Mouse (Mus musculus) heart, adult 11 months (tissue): ENCODE measurements around the gene Dpep2nb.
"Not testable (repeated sequence)": the region's sequence is repeated elsewhere in the genome, so short reads cannot be mapped to it uniquely, and the experiment has no call there.

ENCODE experiments used
- DNase-seq: peaks from one replicate; pipeline ENCODE4 v3.0.0; 2022

The Dpep2nb gene

DNA sequence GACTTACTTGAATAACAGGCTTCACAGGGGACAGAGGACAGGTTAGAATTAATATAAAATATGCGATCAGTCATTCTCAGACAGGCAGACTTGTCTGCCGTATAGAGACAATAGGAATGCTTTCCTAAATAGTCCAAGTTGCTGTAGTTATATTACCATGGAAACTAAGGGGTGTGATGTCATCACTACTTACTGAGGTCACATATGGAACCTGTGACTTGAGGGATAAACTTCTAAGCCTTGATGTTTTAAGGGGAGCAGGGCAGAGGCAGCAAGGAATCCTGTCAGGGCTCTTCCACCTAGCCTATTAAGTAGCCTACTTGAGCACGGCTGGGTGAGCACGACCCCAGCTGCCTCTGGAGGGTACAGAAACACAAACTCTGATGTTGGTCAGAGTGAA is at the start of gene Dpep2nb:
Gene Dpep2nb, minus strand, starts transcription at position 101 of the 400 bp plus-strand sequence.
- no peak for DNase-seq

DNA sequence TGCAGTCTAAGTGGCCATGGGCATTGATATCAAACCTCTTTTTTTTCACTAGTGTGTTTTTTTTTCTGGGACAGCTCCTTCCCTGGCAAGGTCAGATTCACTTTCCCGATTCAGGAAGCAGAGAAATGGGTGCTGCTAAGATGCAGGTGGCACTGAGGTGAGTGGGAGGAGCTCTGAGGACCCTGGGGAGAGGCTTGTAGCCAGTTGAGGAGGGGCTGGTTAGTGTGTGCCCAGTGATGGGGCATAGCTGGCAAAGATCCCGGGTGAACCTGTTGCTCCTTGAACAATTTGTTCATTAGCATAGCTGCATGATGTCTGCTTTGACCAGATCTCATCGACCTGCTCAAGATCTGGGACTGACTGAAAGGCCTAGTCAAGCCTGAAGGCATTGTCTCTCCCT is 49.3 kb upstream of the Dpep2nb start:
- DNase-seq: peak; percentile 82

DNA sequence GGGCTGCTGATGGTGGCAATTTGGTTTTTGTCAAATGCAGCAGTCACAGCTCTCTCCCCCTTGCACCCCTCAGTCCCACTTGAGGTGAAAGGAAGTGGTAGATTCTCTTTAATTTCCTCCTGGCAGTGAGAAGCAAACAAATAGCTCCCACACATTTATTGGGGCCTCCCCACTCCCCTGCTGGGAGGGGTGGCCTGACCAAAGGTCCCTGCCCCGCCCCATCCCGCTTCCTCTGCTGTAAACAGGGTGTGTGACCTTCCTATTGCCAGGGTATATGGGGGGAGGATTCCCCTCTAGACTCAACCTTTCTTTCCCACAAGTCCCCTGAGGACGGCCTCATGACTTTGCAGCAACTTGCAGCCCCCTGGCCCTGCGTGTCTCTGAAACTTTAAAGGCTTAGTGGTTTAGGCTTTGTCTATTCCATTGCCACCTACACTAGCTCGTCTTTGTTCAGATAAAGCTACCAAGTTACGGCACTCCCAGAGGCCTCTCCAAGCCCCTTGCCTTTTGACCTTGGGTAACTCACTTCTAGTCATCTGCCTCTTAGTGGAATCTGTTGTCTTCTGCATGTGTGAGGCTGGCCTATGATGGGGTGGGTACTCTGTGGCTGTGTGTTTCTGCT is 48.5 kb upstream of the Dpep2nb start:
- peak; percentile 98 for DNase-seq

DNA sequence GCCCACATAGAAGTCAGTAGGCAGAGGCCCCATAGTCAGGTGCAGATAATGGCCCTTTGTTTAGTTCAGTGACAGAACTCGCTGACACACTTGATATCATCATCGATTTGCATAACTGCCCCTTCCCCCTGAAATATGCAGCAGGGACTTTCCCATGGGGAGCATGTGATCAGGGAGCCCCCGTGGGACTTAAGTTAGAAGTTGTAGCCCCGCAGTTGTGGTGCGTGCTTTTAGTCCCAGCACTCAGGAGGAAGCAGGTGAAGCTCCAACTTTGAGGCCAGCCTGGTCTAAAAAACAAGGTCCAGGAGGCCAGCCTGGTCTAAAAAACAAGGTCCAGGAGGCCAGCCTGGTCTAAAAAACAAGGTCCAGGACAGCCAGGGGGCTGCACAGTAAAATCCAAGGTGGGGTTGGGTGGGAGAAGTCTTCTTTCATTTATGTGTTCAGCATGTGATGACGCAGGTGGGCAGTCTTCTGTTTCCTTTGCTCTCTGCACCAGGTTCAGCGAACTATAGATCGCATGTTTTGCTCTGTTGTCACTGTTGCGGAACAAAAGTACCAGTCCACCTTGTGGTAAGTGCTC is 46.8 kb upstream of the Dpep2nb start:
- DNase-seq: no peak

DNA sequence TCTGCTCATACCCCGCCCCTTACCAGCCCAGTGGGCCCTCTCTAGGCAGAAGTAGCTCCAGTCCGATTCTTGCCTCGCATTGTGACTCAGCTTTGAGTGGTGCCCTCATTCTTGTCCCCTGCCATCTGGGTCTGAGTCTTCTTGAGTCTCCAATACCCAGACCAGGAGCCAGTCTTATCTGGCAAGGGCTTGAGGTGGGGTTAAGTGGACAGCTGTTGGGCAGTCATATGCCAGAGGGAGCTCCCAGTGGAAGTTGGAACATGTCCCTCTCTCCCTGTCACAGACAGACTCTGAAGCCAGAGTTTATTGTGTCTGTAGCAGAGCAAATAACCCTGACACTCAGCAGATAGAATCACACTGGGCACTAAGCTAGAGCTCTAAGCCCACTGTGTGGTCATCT is 45.3 kb upstream of the Dpep2nb start:
- DNase-seq: no peak

DNA sequence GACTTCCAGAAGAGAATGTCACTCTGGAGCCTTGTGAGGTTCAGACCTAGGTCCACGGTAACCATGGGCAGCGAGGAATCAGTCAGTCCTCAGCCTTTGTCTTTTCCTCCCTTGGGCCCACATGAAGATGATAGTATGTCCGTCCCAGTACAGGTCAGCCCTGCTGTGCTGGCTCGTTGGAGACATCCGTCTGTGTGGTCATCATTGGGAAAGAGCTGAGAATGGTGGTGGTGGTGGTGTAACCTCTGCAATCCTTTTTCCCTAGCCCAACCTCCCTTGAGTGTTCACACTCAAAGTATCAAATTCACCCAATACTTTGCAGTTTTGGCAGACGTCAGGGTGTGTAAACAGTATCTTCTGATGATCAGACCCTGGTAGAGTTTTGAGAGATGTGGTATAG is 44.1 kb upstream of the Dpep2nb start:
- no peak for DNase-seq

DNA sequence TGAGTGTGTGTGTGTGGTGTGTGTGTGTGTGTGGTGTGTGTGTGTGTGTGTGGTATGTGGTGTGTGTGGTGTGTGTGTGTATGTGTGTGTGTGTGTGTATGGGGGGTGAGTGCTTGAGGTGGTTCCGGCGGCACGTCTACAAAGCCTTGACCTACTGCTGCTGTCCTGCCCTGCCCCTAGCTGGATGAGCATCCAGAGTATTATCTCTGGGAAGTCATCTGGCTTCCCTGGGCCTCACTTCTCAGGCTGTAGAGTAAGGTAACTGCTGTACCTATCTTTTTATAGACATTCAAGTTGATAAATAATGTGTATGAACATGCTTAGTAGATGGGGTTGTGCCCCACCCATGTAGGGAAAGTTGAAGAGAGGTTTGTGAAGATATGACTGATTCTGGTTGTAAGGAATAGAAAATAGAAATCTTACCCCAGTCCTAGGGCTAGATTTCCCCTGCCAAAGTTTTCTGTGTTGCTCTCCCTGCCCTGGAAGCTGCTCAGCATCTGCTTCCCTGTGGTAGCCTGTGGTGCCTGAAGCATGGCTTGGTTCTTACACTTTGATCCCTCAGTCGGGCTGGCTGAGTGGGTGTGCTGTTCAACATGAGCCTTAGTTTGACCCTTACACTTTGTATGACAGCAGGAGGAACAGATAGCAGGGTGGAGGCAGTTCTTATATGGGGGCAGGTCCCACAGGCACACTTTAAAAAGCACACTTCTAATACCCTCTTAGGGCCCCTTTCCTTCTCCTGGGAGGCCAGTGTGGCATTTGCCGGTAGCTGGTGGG is 42.3 kb upstream of the Dpep2nb start:
- no peak for DNase-seq

DNA sequence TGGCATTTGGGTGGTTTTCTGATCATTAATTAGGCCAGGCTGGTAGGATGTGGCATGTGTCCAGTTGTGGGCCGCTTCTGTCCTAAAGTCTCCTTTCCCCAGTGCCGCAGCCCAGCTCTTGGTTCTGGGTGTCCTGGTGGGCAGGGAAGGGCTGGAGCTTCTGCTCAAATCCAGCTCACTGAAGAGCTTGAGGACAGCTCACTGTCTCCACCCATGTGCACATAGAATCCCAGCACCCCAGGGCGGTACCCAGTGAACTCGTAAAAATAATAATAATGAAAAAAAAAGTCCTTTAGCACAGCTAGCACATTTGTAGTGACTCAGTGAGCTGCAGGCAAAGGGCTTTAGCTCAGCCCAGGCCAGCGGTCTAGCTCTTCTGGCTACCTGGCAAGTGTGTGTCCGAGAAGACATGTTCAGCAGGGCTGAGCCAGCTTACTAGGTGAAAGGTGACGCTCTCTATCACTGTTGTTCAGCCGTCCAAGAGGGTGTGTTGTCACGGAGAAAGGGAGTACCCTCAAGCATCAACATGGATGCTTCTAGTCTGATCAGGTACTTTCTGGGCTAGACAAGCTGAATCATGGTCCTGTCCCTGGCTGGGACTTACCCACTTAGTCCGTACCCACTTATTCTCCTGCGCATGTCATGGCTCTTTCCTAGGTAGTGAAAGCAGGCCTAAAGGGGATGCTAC is 41.2 kb upstream of the Dpep2nb start:
- no peak for DNase-seq

DNA sequence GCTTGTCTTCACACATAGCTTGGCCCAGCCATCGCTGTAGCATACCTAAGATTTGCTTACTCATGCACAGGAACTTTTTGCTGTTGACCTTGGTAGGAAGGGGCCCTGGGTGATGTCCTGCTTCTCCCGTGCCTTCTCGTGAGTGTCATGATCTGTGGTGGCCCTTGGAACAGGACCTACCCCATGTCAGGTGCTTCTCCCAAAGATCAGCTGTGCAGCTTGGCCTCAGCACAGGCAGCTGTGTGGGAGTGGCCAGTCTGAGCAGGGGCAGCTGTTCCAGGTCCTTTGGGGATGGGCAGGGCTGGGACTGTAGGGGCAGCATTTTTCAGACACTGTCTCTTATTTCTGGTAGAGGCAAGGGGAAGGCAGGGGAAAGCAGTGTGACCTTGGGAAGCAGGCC is 38.4 kb upstream of the Dpep2nb start:
- peak; percentile 97 for DNase-seq

DNA sequence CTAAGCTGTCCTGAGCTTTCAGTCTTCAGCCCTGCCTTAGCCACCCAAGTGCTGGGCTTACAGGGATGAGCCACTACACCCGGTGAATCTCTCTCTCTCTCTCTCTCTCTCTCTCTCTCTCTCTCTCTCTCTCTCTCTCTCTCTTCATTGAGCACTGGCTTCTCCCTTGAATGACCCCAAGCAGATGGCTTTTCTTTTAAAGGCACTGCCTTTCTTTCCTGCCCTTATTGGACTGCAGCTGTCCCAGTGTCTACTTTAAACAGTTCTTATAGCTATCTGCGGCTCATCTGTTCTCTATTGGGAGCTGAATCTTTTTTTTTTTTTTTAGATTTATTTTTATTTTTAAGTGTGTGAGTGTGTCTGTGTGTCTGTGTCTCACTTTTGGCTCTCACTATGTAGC is 37.3 kb upstream of the Dpep2nb start:
- no peak for DNase-seq

DNA sequence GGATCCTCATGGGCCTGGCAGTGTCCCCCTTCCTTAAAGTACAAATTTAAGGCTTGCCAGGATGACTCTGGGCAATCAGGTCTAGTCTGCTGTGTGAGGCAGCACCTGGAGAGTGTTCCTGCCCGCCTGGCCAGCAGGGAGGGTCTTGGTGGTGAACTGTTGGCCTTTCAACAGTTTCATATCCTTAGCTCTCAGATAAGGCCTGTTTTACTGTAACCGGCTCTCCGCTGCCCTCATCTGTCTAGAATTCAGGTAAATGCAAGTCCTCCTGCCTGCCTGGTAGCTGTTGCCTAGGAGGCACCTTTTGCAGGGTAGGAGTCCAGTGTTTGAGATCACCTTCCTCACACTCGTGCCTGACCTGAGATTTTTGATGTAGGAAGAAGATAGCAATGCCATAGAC is 34.4 kb upstream of the Dpep2nb start:
- no peak for DNase-seq

DNA sequence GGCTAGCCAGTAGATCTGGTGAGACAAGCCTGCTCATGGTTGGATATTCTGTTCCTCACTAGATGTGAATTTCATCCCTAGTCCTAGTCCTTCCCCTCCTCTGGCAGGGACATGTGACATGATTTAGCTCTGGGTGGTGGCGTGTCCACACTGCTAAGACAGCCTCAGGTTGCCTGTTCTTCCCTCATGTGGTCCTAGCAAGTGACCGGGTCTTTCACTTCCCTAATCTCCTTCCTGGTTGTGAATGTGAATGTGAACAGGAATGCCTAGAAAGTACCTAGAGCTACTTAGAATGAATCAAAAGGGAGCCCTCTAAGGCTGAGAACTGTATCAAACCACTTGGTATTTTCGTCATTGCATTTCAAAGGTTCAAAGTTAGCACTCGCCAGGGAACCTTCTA is 33.8 kb upstream of the Dpep2nb start:
- no peak for DNase-seq

DNA sequence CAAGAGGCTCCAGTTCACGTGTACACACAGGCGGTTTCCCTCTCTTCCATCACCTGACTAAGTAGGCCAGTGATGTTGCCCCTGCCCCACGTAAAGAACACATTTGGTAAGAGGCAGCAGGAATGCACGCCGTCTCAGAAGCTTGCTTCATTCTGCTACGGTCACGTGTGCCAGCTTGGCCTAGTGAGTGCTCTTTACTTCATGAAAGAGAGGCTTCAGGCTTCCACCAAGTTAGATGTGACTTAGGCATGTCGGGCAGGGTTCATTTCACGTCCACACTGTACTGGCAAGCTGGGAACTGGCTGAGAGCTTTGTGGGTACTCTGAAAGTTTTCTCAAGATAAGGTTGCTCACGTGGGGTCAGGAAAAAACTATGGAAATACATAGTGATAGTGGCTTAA is 32.9 kb upstream of the Dpep2nb start:
- DNase-seq: no peak

DNA sequence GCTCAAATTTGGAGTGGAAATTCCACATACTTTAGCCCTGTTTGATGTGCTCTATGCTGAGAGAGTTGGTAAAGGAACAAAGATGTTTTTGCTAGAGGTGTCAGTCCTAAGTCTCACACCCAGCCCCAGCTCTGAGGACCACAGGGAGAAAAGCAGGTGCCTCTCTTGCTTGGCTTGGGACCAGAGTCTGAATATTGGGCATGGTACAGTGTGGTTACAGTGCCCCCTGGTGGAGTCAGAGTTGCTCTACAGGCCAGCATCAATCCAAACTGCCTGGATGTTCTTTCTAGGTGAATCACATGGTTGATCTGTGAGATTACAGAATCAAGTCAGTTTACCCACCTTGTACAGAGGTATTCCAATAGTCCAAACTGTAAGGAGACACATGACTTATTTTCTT is 16.7 kb upstream of the Dpep2nb start:
- DNase-seq: peak; percentile 93

DNA sequence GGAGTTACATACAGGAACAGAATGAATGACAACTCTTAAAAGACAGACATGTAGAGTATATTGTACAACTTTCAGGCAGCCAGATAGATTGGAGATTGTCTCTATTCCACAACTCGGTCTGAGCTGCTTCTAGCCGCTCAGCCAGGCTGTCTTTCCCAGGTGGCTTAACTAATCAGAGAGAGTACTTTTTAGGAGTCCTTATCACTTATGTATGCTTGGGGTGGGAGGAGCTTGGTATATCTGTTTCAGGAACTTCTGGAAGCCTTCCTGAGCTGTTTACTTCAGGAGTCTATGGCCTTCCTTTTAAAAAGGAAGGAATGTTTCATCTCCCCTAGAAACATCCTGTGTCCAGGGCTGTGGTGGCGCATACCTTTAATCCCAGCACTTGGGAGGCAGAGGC is 12.3 kb upstream of the Dpep2nb start:
- DNase-seq: no peak

DNA sequence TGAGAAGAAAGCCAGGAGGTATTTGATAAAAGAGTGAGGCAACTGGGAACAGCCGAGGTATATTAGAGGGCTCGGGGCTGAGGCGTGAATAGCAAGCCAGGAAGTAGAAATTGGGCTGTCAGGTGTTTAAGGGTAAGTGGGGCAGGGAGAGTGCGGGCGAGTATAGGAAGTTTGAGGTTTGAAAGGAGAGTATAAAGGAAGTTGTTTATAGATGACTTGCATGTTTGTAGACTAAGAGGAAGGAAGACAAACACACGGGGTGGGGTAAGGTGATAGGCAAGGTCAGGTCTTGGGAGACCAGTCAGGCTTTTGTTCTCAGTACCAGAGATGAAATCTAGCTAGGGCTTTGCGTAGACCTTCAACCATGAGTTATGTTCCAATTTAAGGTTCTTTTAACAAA is 11.4 kb upstream of the Dpep2nb start:
- DNase-seq: no peak

DNA sequence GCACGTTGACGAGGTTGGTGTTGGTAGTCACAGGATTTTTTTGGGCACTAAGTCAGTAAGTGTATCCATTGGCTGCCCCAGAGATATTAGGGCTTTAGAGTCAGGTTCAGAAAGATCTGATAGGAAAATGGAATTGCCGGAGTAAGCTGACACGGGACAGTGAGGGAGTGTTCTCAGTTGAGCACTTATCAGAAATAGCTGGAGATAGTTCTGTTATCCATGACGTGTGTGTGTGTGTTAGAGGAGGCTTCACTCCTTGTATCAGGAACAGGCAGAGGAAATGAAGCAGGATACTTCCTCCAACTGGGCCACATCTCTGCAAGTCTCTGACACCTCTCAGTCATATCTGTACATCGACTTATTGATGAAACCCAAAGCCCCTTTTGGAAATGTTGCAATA is 10.5 kb upstream of the Dpep2nb start:
- DNase-seq: no peak

DNA sequence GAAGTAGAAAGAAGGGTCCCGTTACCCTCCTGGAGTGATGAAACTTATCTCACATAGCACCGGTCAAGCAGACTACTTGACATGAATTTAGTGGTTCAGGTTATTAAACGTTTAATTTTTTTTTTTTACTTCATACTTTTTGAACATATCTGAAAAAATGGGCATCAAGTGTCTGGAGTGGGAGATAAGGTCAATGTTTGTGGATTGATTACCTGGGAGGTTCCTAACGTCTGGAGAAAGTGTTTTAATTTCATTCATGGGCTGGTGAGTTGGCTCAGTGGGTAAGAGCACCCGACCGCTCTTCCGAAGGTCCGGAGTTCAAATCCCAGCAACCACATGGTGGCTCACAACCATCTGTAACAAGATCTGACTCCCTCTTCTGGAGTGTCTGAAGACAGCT is 6.4 kb upstream of the Dpep2nb start:
- DNase-seq: not testable (repeated sequence)

DNA sequence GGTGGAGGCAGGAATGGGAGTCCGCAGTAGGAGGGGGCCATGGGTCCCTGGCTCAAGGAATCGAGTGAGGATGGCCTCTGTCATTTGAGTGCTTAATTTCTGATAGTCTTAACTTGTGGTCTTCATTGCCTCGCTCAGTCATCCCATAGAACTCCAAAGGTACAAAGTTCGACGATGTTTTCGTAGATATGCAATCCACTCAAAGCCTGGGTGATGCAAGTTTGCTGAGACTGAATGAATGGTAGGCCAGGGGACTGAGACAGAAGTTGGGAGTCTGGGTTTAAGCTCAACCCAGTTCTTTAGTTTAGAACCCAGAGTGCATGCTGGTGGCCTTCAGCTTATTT is 5.8 kb upstream of the Dpep2nb start, which contains the start of gene Ddx28:
Gene Ddx28, minus strand, starts transcription at position 240 of the 344 bp plus-strand sequence.
- no peak for DNase-seq

DNA sequence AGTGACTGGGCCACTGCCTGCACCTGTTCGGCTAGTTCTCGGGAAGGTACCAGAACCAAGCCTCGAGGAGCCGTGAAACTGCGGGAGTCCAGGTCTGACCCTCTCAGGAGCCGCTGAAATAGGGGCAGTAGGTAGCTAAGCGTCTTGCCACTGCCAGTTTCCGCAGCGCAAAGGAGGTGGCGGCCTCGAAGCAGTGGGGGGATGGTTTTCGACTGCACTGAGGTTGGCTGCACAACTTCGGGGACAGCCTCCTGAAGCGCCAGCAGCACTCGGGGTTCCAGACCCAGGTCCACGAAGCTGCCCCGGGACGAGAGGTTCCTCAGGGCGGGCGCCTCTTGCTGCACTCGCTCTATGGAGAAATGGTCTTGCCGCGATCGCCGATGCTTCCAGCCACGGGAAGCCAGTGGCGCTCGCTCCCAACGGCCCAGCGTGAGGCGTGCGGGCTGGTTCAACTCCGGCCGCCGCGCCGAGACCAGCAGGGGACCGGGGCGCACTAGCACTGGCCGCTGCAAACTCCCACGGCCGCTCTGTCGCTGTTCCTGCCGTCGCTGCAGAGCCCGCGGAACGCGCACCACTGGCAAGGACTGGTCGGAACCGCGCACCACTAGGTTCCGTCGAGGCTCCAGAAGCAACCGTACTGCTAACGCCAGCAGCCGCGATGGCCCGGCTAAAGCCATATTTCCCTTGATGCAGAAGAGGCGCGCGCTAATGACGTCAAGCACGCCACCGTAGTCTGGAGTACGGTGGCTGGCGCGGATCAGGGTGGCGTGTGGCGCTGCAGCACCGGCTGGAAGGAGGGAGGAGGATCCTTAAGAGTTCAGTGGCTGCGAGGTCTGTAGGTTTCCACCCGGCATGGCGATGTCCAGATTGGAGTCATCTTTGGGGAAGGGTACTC is 5.2 kb upstream of the Dpep2nb start:
- peak; percentile 99 for DNase-seq

DNA sequence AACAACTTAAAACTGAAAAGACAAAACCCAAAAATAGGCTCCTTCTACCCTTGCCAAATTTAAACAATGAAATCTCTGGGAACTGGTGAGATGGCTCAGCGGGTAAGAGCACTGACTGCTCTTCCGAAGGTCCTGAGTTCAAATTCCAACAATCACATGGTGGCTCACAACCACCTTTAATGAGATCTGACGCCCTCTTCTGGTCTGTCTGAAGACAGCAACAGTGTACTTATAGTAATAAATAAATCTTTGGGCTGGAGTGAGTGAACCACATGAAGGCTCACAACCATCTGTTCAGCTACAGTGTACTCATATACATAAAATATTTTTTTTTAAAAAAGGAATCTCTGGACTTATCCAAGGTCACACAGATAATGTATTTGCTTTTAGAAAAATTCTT is 2.1 kb upstream of the Dpep2nb start:
- not testable (repeated sequence) for DNase-seq

DNA sequence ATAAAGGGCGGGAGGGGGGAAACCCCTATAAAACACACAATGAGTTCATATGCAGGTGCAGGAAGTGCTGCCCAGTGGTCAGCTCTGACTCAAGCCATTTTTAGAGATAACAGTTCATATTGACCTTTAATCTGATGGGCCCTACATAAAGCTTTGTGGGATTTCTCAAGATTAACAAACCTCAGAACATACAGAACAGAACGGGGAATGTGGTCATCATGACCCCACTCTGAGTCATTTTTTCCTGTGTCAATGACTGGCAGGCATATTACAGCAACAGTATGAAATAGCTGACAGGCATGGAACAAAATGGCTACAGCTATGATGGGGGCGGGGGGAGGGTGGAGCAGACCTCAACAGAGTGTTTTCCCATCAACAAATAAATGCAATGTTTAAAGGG is 1.4 kb upstream of the Dpep2nb start:
- DNase-seq: no peak

DNA sequence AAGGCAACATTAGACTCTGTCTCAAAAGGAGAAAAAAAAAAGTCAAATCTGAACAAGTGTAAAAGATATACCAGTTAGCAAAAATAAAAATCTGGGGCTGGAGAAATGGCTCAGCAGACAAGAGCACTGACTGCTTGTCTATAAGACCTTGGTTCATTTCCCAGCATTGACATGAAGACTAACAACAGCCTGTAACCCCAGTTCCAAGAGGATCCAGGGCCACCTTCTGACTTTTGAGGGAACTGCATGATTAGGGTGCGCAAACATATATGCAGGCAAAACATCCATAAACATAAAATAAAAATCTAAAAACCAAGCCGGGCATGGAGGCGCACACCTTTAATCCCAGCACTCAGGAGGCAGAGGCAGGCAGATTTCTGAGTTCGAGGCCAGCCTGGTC is 638 bp upstream of the Dpep2nb start:
- no peak for DNase-seq
